Mouse (Mus musculus): ENCODE data around the gene Pnpla6. TPM values are rescaled to one million over a fixed set of nuclear protein-coding genes. Genes with fewer than 3 reads are reported as not detected.

Pnpla6 gene
- polyA plus RNA-seq, 1 experiment from 2014 or later, result 28.1 TPM

DNA sequence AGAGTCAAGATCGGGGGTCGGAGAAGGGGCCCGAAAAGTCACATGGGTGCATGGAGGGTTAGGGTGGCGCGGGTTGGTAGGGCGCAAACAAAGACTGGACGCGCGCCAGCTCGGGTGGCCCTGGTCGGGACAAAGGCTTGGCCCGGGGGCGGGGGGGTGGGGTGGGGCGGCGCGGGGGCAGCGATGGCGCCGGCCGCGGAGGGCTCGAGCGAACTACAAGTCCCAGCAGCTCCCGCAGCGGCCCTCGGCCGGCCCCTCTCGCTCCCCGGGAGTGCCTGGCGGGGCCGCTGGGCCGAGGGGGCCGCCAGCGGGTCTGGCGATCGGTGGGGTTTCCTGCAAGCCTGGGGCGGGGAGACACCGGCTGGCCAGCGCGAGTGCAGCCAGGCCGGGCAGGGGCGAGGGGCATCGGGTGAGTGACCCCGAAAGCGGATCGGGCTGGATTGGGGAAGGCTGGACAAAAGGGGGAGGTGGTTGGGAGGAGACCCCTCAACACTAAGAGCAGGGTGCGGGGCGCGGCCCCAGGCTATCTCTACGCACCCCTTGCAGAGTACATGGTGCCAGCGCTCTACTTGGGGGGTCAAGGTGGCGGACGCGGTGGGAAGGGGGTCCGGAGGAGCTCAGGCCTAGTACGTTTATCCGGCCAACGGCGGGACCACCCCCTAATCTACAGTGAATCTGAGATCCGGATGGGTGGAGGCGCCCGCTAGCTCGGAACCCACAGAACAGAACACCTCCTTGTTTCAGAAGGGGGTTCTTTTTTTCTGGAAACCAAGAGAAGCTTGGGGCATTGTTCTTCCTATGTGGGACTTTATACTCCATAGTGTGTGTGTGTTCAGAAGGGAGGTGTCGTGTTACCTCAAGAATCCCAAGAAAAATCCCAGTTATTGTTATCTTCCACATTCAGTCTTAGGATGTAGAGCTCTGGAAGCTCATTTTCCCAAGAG is 22.0 kb upstream of the Pnpla6 start, which contains the start of gene Zfp358:
Gene Zfp358 (plus strand): TSS at position 238 of the 944 bp plus-strand sequence.
- H3K4me1 ChIP-seq, result peaks cover 24% of the 10 kb centered on the region
- H3K9me3 ChIP-seq, result no peaks in the 10 kb centered on the region
- WGBS, result 1% methylated on average over 52 of the region's 64 CpGs
- peak within 1 kb of the TSS; percentile 99 for H3K9ac ChIP-seq (replicated peaks)
- no peaks in the 10 kb centered on the region for H3K27me3 ChIP-seq
- H3K4me2 ChIP-seq (replicated peaks), result peak within 1 kb of the TSS; percentile 68
- H3K27ac ChIP-seq (replicated peaks), result peak within 1 kb of the TSS; percentile 92
- peak within 1 kb of the TSS; percentile 87 for H3K4me3 ChIP-seq
- peaks cover 31% of the 10 kb centered on the region for H3K36me3 ChIP-seq
- peak; percentile 92 for ATAC-seq (replicated peaks)

DNA sequence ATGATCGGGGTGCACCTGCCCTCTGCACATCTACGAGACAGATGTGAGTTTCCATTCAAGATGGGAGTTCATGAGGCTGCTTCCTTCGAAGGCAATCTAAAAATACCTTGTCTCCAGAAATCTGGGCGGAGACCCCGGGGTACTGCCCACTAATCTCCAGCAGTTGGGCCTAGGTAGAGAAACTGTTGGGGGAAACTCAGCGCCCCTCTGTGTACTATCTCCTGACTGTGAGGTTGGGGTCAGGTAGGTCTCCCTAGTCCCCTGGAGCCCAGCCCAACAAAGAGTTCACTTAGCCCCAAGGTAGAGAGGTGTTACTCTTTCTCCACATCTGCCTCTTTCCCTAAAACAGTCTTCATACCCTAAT is 21.4 kb upstream of the Pnpla6 start:
- peak overlapping the region; percentile 68 for H3K4me2 ChIP-seq (replicated peaks)
- H3K4me3 ChIP-seq, result peak overlapping the region; percentile 87
- H3K36me3 ChIP-seq, result peaks cover 31% of the 10 kb centered on the region
- H3K4me1 ChIP-seq, result peaks cover 25% of the 10 kb centered on the region
- H3K27ac ChIP-seq (replicated peaks), result peak overlapping the region; percentile 92
- peak; percentile 3; the same call in 1 of the 2 replicates for ATAC-seq (replicated peaks)
- H3K27me3 ChIP-seq, result no peaks in the 10 kb centered on the region
- H3K9me3 ChIP-seq, result no peaks in the 10 kb centered on the region
- 26% methylated on average over 6 of the region's 6 CpGs for WGBS
- H3K9ac ChIP-seq (replicated peaks), result peak overlapping the region; percentile 99

DNA sequence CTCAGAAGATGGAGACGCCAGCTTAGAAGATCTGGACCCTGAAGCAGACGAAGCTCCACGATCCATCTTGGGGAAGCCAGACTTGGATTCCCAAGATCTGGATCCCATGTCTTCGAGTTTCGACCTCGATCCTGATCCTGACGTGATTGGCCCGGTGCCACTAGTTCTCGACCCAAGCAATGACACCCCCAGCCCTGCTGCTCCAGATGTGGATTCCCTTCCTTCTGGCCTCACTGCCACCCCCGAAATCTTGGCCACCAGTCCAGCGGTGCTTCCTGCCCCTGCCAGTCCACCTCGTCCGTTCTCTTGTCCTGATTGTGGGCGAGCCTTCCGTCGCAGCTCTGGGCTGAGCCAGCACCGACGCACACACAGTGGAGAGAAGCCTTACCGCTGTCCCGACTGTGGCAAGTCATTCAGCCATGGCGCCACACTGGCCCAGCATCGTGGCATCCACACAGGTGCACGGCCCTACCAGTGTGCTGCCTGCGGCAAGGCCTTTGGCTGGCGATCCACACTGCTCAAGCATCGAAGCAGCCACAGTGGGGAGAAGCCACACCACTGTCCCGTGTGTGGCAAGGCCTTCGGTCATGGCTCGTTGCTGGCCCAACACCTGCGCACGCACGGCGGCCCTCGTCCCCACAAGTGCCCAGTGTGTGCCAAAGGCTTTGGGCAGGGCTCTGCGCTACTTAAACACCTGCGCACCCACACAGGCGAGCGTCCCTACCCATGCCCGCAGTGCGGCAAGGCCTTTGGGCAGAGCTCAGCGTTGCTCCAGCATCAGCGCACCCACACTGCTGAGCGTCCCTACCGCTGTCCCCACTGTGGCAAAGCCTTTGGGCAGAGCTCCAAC is 19.4 kb upstream of the Pnpla6 start:
- ATAC-seq (replicated peaks), result no peak
- H3K27me3 ChIP-seq, result no peaks in the 10 kb centered on the region
- H3K4me3 ChIP-seq, result no peak overlapping the region
- no peaks in the 10 kb centered on the region for H3K9me3 ChIP-seq
- H3K36me3 ChIP-seq, result peaks cover 31% of the 10 kb centered on the region
- no peak overlapping the region for H3K9ac ChIP-seq (replicated peaks)
- H3K4me2 ChIP-seq (replicated peaks), result no peak overlapping the region
- no peak overlapping the region for H3K27ac ChIP-seq (replicated peaks)
- WGBS, result 96% methylated on average over 44 of the region's 44 CpGs
- peaks cover 37% of the 10 kb centered on the region for H3K4me1 ChIP-seq

DNA sequence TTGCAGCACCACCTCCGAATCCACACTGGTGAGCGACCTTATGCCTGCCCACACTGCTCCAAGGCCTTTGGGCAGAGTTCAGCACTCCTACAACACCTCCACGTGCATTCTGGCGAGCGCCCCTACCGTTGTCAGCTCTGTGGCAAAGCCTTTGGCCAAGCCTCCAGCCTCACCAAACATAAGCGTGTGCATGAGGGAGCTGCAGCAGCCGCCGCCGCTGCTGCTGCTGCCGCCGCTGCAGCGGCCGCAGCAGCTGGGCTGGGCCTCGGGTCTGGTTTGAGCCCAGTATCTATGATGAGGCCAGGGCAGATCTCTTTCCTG is 18.8 kb upstream of the Pnpla6 start:
- peaks cover 31% of the 10 kb centered on the region for H3K36me3 ChIP-seq
- H3K27ac ChIP-seq (replicated peaks), result no peak overlapping the region
- no peak for ATAC-seq (replicated peaks)
- H3K9me3 ChIP-seq, result no peaks in the 10 kb centered on the region
- no peak overlapping the region for H3K4me3 ChIP-seq
- H3K9ac ChIP-seq (replicated peaks), result no peak overlapping the region
- peaks cover 43% of the 10 kb centered on the region for H3K4me1 ChIP-seq
- no peaks in the 10 kb centered on the region for H3K27me3 ChIP-seq
- WGBS, result 94% methylated on average over 15 of the region's 15 CpGs
- H3K4me2 ChIP-seq (replicated peaks), result no peak overlapping the region

DNA sequence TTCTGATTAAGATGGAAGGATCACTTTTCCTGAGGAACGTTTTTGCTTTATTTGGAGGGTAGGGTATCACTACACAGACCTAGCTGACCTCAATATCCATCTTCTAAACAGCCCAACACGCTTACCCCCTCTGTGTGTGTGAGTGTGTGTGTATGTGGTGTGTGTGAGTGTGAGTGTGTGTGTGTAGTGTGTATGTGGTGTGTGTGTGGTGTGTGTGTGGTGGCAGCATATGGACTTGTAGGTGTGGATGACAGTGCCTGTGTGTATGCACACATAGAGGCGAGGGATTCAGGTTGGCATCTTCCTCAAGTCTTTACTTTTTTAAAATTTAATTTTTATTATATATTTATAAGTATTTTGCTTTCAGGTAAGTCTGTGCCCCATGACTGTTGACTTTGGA is 16.6 kb upstream of the Pnpla6 start:
- ATAC-seq (replicated peaks), result no peak
- Histone ChIP-seq H3K9ac (replicated peaks) (no peak overlapping the region), H3K27me3 (no peaks in the 10 kb centered on the region), H3K36me3 (peaks cover 31% of the 10 kb centered on the region), H3K4me3 (no peak overlapping the region), H3K4me1 (peaks cover 49% of the 10 kb centered on the region), H3K9me3 (no peaks in the 10 kb centered on the region), H3K4me2 (replicated peaks) (no peak overlapping the region), H3K27ac (replicated peaks) (no peak overlapping the region)
- WGBS, result 85% methylated on average over 3 of the region's 3 CpGs

DNA sequence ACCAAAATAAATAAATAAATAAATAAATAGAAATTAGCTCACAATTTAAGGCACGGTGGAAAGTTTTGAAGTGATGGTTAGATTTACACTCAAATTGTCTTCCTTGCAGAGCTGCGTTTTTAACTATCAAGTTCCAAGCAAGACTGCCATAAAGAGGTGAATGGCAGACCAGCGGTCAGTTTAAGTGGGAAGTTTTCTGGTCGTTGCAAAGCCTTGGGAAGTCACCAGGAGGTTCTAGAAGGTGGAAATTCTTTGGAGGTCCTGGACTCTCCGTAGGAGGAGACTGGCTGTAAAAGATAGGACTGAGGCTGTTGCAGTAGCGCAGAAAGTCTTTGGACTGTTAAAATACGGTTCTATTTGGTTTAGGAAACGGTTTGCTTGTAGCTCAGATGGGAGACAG is 15.4 kb upstream of the Pnpla6 start:
- Histone ChIP-seq H3K27me3 (no peaks in the 10 kb centered on the region), H3K36me3 (peaks cover 27% of the 10 kb centered on the region), H3K4me1 (peaks cover 38% of the 10 kb centered on the region), H3K27ac (replicated peaks) (peak overlapping the region; percentile 88), H3K9me3 (no peaks in the 10 kb centered on the region), H3K4me2 (replicated peaks) (peak overlapping the region; percentile 71), H3K9ac (replicated peaks) (peak overlapping the region; percentile 61), H3K4me3 (peak overlapping the region; percentile 68)
- WGBS, result 9% methylated on average over 8 of the region's 8 CpGs
- no peak for ATAC-seq (replicated peaks)

DNA sequence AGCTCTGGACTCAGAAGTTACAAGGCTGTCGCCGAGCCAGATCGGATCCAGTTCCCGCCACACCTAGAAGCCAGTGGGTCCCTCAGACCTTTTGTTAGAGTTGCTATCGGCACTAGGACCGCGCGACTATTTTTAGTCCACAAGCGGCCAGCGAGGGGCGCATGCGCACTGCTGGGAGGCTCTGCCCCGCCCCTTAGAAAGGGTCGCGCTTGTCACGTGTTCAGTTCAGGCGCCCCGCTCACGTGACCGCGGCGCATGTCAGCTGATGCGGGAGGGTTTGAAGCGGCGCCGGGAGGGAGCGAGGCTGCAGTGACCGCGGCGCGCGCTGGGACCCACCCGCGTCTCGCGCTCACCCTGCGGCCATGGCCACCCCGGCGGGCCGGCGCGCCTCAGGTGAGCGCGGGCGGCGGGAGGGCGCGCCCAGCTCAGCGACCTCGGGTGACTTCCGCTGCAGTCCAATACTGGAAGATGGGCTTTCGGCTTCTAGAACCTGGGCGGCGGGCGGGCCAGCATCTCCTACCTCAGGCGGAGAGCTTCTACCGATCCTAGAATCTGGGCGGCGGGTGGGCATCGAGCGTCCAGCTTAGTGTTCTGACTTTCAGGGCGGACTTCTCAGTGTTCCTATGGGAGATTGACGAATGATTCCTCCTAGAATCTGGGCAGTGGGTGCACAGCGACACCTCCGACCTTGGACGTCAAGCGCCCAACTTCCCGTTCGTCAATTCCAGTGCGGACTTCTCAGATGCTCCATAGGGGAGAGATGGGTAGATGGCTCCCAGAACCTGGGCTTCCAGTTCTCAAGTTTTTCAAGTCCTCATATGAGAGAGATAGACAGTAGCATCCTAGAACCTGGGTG is 14.7 kb upstream of the Pnpla6 start, which contains the start of gene Mcoln1:
Gene Mcoln1 (plus strand): TSS at position 223 of the 856 bp plus-strand sequence.
- Histone ChIP-seq H3K4me1 (peaks cover 38% of the 10 kb centered on the region), H3K4me3 (peak within 1 kb of the TSS; percentile 68), H3K27ac (replicated peaks) (peak within 1 kb of the TSS; percentile 88), H3K9me3 (no peaks in the 10 kb centered on the region), H3K9ac (replicated peaks) (peak within 1 kb of the TSS; percentile 71), H3K27me3 (no peaks in the 10 kb centered on the region), H3K36me3 (peaks cover 20% of the 10 kb centered on the region), H3K4me2 (replicated peaks) (peak within 1 kb of the TSS; percentile 71)
- under 1% methylated on average over 70 of the region's 70 CpGs for WGBS
- ATAC-seq (replicated peaks), result peak; percentile 89

DNA sequence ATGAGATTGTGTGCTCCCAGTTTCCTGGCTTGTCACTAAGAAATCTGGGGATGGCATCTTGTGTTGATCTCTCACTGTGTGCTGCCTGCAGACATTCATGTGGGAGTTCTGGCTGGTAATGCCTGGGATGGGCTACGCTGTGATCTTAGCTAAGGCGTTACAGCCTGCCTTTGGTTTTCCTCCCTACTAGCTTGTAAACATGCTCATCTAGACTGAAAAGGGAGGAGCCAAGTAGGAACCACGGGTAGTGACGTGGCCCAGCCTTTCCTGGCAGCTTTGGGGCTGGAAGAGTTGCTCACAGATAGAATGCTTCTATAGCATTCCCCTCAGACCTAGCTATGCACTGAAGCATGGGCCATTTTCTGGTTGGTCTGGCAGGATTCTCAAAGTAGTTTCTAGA is 13.0 kb upstream of the Pnpla6 start:
- no peaks in the 10 kb centered on the region for H3K27me3 ChIP-seq
- H3K9ac ChIP-seq (replicated peaks), result no peak overlapping the region
- H3K4me3 ChIP-seq, result no peak overlapping the region
- H3K4me1 ChIP-seq, result peaks cover 30% of the 10 kb centered on the region
- 73% methylated on average over 4 of the region's 4 CpGs for WGBS
- no peak for ATAC-seq (replicated peaks)
- H3K36me3 ChIP-seq, result peaks cover 19% of the 10 kb centered on the region
- no peak overlapping the region for H3K4me2 ChIP-seq (replicated peaks)
- no peaks in the 10 kb centered on the region for H3K9me3 ChIP-seq
- no peak overlapping the region for H3K27ac ChIP-seq (replicated peaks)

DNA sequence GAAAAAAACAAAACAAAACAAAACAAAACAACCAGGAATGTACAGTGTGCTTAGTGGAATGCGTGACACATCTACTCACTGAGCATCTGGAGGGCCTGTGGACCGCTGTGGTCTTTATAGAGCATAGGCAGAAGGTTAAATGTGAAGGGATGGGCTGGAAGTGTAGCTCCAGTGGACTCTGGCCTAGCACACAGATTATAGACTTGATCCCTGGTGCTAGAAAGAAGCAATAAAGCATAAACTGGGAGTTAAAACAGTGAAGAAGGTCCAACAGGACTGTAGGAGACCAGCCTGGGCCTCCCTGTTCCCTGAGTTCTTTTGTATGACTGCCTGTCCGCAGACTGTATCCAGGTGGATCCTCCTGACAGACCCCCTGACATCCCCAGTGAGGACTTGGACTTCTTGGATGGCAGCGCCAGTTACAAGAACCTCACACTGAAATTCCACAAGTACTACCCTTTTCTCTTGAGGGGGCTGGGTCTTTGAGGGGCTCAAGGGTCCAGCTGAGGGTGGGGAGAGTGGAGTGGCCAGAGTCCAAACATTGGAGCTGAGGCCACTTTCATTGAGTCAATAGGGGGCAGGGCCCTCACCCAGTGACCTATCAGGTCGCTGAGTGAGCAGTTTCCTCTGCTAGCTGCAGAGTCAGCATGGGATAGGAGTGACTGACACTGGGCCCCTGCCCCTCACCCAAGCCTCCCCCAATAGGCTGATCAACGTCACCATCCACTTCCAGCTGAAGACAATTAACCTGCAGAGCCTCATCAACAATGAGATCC is 7.0 kb upstream of the Pnpla6 start:
- WGBS, result 90% methylated on average over 6 of the region's 6 CpGs
- no peak overlapping the region for H3K9ac ChIP-seq (replicated peaks)
- H3K27me3 ChIP-seq, result no peaks in the 10 kb centered on the region
- no peak for ATAC-seq (replicated peaks)
- H3K4me2 ChIP-seq (replicated peaks), result no peak overlapping the region
- peaks cover 56% of the 10 kb centered on the region for H3K36me3 ChIP-seq
- no peaks in the 10 kb centered on the region for H3K9me3 ChIP-seq
- H3K27ac ChIP-seq (replicated peaks), result no peak overlapping the region
- H3K4me3 ChIP-seq, result no peak overlapping the region
- no peaks in the 10 kb centered on the region for H3K4me1 ChIP-seq

DNA sequence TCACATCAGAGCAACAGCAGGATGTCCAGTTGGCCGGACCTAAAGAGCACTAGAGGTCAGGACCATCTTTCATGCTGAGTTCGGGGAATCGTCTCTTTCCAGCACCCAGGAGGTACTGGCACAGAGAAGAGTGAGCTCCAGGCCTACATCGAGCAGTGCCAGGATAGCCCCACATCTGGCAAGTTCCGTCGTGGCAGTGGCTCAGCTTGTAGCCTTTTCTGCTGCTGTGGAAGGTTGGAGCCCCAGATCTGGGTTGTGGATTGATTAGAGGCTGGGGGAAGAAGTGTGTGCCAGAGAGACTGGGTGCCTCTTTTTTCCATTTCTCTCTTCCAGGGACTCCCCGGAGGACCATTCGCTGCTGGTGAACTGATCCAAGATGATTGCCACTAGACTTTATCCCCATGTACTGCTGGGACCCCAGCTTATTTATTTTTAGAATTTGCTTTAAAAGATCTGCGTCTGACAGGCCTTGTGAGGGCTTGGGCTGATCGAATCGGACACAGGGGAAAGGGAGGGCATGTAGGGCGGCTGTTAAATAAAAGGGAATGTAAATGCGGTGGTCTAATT is 420 bp upstream of the Pnpla6 start:
- H3K9me3 ChIP-seq, result no peaks in the 10 kb centered on the region
- no peak for ATAC-seq (replicated peaks)
- peaks cover 17% of the 10 kb centered on the region for H3K4me1 ChIP-seq
- peak overlapping the region; percentile 53 for H3K27ac ChIP-seq (replicated peaks)
- peak overlapping the region; percentile 61 for H3K4me3 ChIP-seq
- WGBS, result 35% methylated on average over 13 of the region's 13 CpGs
- H3K27me3 ChIP-seq, result no peaks in the 10 kb centered on the region
- peak overlapping the region; percentile 50 for H3K9ac ChIP-seq (replicated peaks)
- peaks cover 17% of the 10 kb centered on the region for H3K36me3 ChIP-seq
- H3K4me2 ChIP-seq (replicated peaks), result peak overlapping the region; percentile 85

Data from forebrain, embryonic 15.5 days (tissue).